12 mouse cellular contexts compared by ENCODE assay signal in the genomic region with DNA sequence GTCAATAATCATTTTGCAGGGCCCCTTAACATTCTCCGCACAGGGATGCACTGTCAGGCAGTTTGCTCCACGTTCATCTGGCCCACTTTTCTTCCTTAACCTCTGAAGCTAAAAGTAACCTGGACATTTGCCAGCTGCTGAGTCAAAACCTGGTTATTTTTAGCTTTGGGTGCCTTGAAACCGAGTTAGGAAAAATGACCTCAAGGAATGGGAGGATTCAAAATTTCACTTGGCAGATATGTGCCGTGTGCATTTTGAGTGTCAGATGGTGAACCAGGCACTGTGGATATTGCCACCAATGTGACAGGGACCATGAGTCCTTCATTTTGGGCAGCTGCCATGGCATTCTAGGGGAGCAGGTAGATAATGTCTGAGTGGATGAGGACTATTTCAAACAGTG.
DNase-seq lines count a peak whose midpoint lies in the region; ATAC-seq and TF ChIP-seq lines count a peak whose summit lies in the region.
"Had no signal": no experiment of that assay in that cellular context is flagged by ENCODE, and none has a peak within 500 bp of the region (broad histone marks: within the 10 kb centered on the region; RNA-seq: fewer than 3 reads in every experiment).

No protein-coding gene starts in this region.

- TF ChIP-seq POLR2A in brain, embryonic 14.5 days (IDR thresholded peaks at IDR 0.05; ENCODE audit: borderline replicate concordance, extremely low read depth, insufficient read depth, insufficient read length, poor library complexity, severe bottlenecking): no peak
- TF ChIP-seq POLR2A in thymus, adult 2 months (IDR thresholded peaks at IDR 0.05; ENCODE audit: control insufficient read depth, extremely low read depth, insufficient read depth, low read length, poor library complexity): no peak

- H3K9ac ChIP-seq in kidney, embryonic 15.5 days: no peak overlapping the region
- no peak overlapping the region for H3K9ac ChIP-seq in heart, embryonic 15.5 days

- no peak overlapping the region for H3K4me3 ChIP-seq in kidney, embryonic 15.5 days (replicated peaks)
- no peak overlapping the region for H3K4me3 ChIP-seq in heart, embryonic 15.5 days
- H3K4me3 ChIP-seq in thymus, adult 2 months (ENCODE audit: control insufficient read depth, insufficient read depth, low read length): no peak overlapping the region
- H3K4me3 ChIP-seq: erythroblast, embryonic 14.5 days had no signal

- no peaks in the 10 kb centered on the region for H3K36me3 ChIP-seq in kidney, embryonic 15.5 days
- no peaks in the 10 kb centered on the region for H3K36me3 ChIP-seq in heart, embryonic 15.5 days
- no peaks in the 10 kb centered on the region for H3K36me3 ChIP-seq in thymus, adult 2 months (ENCODE audit: control insufficient read depth, insufficient read depth, low read length)
- H3K36me3 ChIP-seq: G1E had no signal

- H3K9me3 ChIP-seq in kidney, embryonic 15.5 days (replicated peaks): no peaks in the 10 kb centered on the region
- no peaks in the 10 kb centered on the region for H3K9me3 ChIP-seq in heart, embryonic 15.5 days (replicated peaks)

- H3K4me2 ChIP-seq in kidney, embryonic 15.5 days: no peak overlapping the region
- H3K4me2 ChIP-seq in heart, embryonic 15.5 days: no peak overlapping the region

- TF ChIP-seq CTCF in brain, embryonic 14.5 days (IDR thresholded peaks at IDR 0.05; ENCODE audit: borderline replicate concordance, extremely low read depth, insufficient read depth, insufficient read length): no peak
- no peak for TF ChIP-seq CTCF in thymus, adult 2 months (IDR thresholded peaks at IDR 0.05; ENCODE audit: borderline replicate concordance, control insufficient read depth, extremely low read depth, insufficient read depth, low read length, poor library complexity)

- 0 out of 2 replicates have a peak, but pooled peaks cover 2% of the 10 kb centered on the region for H3K4me1 ChIP-seq in kidney, embryonic 15.5 days
- peaks cover 37% of the 10 kb centered on the region for H3K4me1 ChIP-seq in heart, embryonic 15.5 days (replicated peaks)
- H3K4me1 ChIP-seq in thymus, adult 2 months (replicated peaks; ENCODE audit: control insufficient read depth, insufficient read depth, low read length): no peaks in the 10 kb centered on the region

- WGBS in kidney, embryonic 15.5 days: 38% methylated on average over 4 of the region's 4 CpGs
- WGBS in heart, embryonic 15.5 days: 10% methylated on average over 4 of the region's 4 CpGs
- 47% methylated on average over 4 of the region's 4 CpGs for WGBS in thymus, adult 2 months

- ATAC-seq in kidney, embryonic 15.5 days (replicated peaks; ENCODE audit: low FRiP score): no peak
- no peak for ATAC-seq in heart, embryonic 15.5 days (replicated peaks; ENCODE audit: insufficient number of reproducible peaks, insufficient read depth, low FRiP score, low read depth)

- DNase-seq in kidney, adult 9 months: peak; percentile 44
- DNase-seq in adrenal gland, adult (ENCODE audit: inconsistent age in 2 of 2, low spot score in 1 of 2): peak; percentile 43 to 88
- DNase-seq in brain, embryonic 14.5 days (ENCODE audit: low read depth): peak; percentile 22
- DNase-seq in layer of hippocampus, postnatal 25 days (ENCODE audit: extremely low spot score in 1 of 2, low spot score in 1 of 2): no peak
- no peak for DNase-seq in thymus, adult 2 months
- DNase-seq in layer of hippocampus, adult 18-20 months (ENCODE audit: low spot score in 2 of 2): no peak
- DNase-seq: layer of hippocampus, postnatal 36 days had no signal

- no peaks in the 10 kb centered on the region for H3K27me3 ChIP-seq in kidney, embryonic 15.5 days
- H3K27me3 ChIP-seq in heart, embryonic 15.5 days: no peaks in the 10 kb centered on the region
- no peaks in the 10 kb centered on the region for H3K27me3 ChIP-seq in thymus, adult 2 months (ENCODE audit: control insufficient read depth, insufficient read depth, low read length)

- no peak overlapping the region for H3K27ac ChIP-seq in kidney, embryonic 15.5 days
- peak overlapping the region; percentile 68 for H3K27ac ChIP-seq in heart, embryonic 15.5 days
- no peak overlapping the region for H3K27ac ChIP-seq in thymus, adult 2 months (ENCODE audit: control insufficient read depth, insufficient read depth, low read length)
- H3K27ac ChIP-seq: macrophage had no signal

Comparison
In these comparisons a context has a peak if more than half of its experiments do, and no peak if none do; other contexts are left out.
1. DNase-seq: peak in kidney, adult 9 months (single experiment), adrenal gland, adult (2 of 2) and brain, embryonic 14.5 days (single experiment); none in layer of hippocampus, postnatal 25 days (0 of 2), thymus, adult 2 months (single experiment) and layer of hippocampus, adult 18-20 months (0 of 2).